Mouse (Mus musculus) kidney, postnatal 0 days (tissue): Measurements from ENCODE around the gene Tfap2a. TPM values are rescaled to one million over a fixed set of nuclear protein-coding genes. Genes with fewer than 3 reads are reported as not detected.

Experiments used
- ATAC-seq: fragments of 200-750 bp; cut with Nextera tagmentation; replicated peaks from 2 replicates; pipeline ENCODE4 v1.8.0; 2017; ENCODE audit warnings: low read depth, moderate number of reproducible peaks, moderate TSS enrichment, moderate library complexity; ENCODE audit not compliant: low FRiP score
- DNase-seq: peaks from one replicate; pipeline ENCODE4 v3.0.0-alpha.2; 2016; ENCODE audit warnings: low spot score
- H3K27ac ChIP-seq: fragments of 300-500 bp; sonication (generic); 2 replicates; pipeline ENCODE4 v1.5.1; 2014; ENCODE audit warnings: mild to moderate bottlenecking
- H3K27me3 ChIP-seq: fragments of 300-500 bp; sonication (generic); 2 replicates; pipeline ENCODE4 v1.6.1; 2014; ENCODE audit warnings: low read length, mixed read lengths; ENCODE audit not compliant: insufficient read depth
- H3K36me3 ChIP-seq: fragments of 300-500 bp; sonication (generic); 2 replicates; pipeline ENCODE4 v1.6.1; 2014; ENCODE audit warnings: low read length, mixed read lengths; ENCODE audit not compliant: insufficient read depth
- H3K4me1 ChIP-seq: fragments of 300-500 bp; sonication (generic); replicated peaks from 2 replicates; pipeline ENCODE4 v1.6.1; 2014; ENCODE audit warnings: antibody characterized with exemption, low read length, mixed read lengths; ENCODE audit not compliant: insufficient read depth
- H3K4me2 ChIP-seq: fragments of 300-500 bp; sonication (generic); 2 replicates; pipeline ENCODE4 v1.6.1; 2014; ENCODE audit warnings: mild to moderate bottlenecking, low read length, moderate library complexity, mixed read lengths
- H3K4me3 ChIP-seq: fragments of 300-500 bp; sonication (generic); replicated peaks from 2 replicates; pipeline ENCODE4 v1.5.1; 2014; ENCODE audit warnings: low read depth, low read length
- H3K9ac ChIP-seq: fragments of 300-500 bp; sonication (generic); 2 replicates; pipeline ENCODE4 v1.6.1; 2014; ENCODE audit warnings: low read depth, low read length
- H3K9me3 ChIP-seq: fragments of 300-500 bp; sonication (generic); replicated peaks from 2 replicates; pipeline ENCODE4 v1.6.1; 2016; ENCODE audit warnings: low read length, inconsistent platforms, mixed read lengths
- CTCF ChIP-seq: IDR thresholded peaks from 2 replicates; pipeline ENCODE4 v1.5.1; 2016; ENCODE audit warnings: antibody characterized with exemption, low read depth, mild to moderate bottlenecking, moderate library complexity
- WGBS: fragments of 180-500 bp; shearing (Covaris S2); extraction: QIAGEN DNeasy Blood & Tissue Kit; methylation state at CpG from one replicate; pipeline ENCODE4 v1.1.7; 2014; 5-methylcytosine and 5-hydroxymethylcytosine counted together
- polyA plus RNA-seq: library from polyadenylated mRNA; unstranded; fragments of >200 nt; fragmentation: Nextera tagmentation; extraction: Ambion mirVana; gene quantifications from 2 replicates; pipeline ENCODE4 v1.2.1, GENCODE M21; 2015

Tfap2a gene
- polyA plus RNA-seq, result 2.5 and 2.9 TPM in 2 replicates

- Histone ChIP-seq H3K4me1 (peaks cover 6% of the 10 kb centered on the region; the same call in 1 of the 2 replicates), H3K4me3 (peak within 1 kb of the TSS; percentile 23), H3K36me3 (no peaks in the 10 kb centered on the region), H3K9me3 (no peaks in the 10 kb centered on the region), H3K27ac (peak within 1 kb of the TSS; percentile 83), H3K9ac (peak within 1 kb of the TSS; percentile 47), H3K4me2 (peak within 1 kb of the TSS; percentile 52), H3K27me3 (peaks cover 87% of the 10 kb centered on the region)
- TF ChIP-seq CTCF, result no peak
- DNase-seq (no peak), ATAC-seq (peak; percentile 55; the same call in 1 of the 2 replicates)
- under 1% methylated on average over 27 of the region's 30 CpGs for WGBS
These were observed at the start of gene Tfap2a for GRCm38 (mm10) chr13:40738196-40738880. Gene Tfap2a (minus strand): TSS chr13:40738376.

DNA sequence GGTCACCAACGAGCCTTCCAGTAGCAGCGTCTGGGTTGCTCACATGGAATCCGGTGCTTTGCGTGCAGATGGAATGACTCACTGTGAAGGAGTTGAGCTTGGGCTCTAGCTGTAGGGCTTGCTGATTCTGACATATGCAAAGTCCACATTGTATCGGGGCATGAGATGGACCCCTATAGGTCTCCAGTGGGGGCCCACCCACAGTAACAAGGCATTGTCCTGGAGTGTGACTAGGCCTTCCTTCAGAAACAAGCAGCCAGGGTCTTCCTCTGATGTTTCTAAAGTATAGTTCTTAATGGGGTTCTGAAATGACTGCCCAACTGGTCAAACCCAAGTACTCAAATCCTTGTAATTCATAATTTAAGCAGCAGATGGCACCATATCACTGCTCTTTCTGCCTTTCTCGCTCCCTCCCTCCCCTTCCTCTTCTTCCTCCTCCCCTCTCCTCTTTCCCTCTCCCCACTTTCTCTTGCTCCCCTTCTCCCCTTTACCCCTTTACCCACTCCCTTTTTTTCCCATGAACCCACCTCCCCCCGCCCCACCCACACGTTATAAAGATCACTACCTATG, 46.1 kb upstream of the Tfap2a start:
- peak; percentile 61 for DNase-seq
- no peaks in the 10 kb centered on the region for H3K9me3 ChIP-seq
- H3K4me1 ChIP-seq, result no peaks in the 10 kb centered on the region
- no peak for ATAC-seq
- H3K4me2 ChIP-seq, result no peak overlapping the region
- H3K36me3 ChIP-seq, result no peaks in the 10 kb centered on the region
- H3K4me3 ChIP-seq, result no peak overlapping the region
- WGBS, result 50% methylated on average over 8 of the region's 8 CpGs
- H3K27me3 ChIP-seq, result no peaks in the 10 kb centered on the region
- no peak overlapping the region for H3K27ac ChIP-seq
- no peak overlapping the region for H3K9ac ChIP-seq
- TF ChIP-seq CTCF, result peak; percentile 70

GRCm38 (mm10) chr13:40757995-40758394, 19.8 kb upstream of the Tfap2a start:
- peak; percentile 69 for TF ChIP-seq CTCF
- Histone ChIP-seq H3K27me3 (no peaks in the 10 kb centered on the region), H3K27ac (no peak overlapping the region), H3K9ac (no peak overlapping the region), H3K4me3 (no peak overlapping the region), H3K4me2 (no peak overlapping the region), H3K36me3 (no peaks in the 10 kb centered on the region), H3K4me1 (no peaks in the 10 kb centered on the region), H3K9me3 (no peaks in the 10 kb centered on the region)
- DNase-seq (peak; percentile 64), ATAC-seq (no peak)

- no peak for DNase-seq
- no peak overlapping the region for H3K9ac ChIP-seq
- no peak overlapping the region for H3K4me2 ChIP-seq
- no peaks in the 10 kb centered on the region for H3K36me3 ChIP-seq
- no peak for ATAC-seq
- no peaks in the 10 kb centered on the region for H3K9me3 ChIP-seq
- H3K27me3 ChIP-seq, result no peaks in the 10 kb centered on the region
- 62% methylated on average over 7 of the region's 7 CpGs for WGBS
- TF ChIP-seq CTCF, result no peak
- H3K4me3 ChIP-seq, result no peak overlapping the region
- H3K27ac ChIP-seq, result no peak overlapping the region
- H3K4me1 ChIP-seq, result no peaks in the 10 kb centered on the region
These were observed 18.2 kb upstream of the Tfap2a start for GRCm38 (mm10) chr13:40756356-40756755.

GRCm38 (mm10) chr13:40754091-40754490, 15.9 kb upstream of the Tfap2a start:
- TF ChIP-seq CTCF, result no peak
- H3K4me2 ChIP-seq, result no peak overlapping the region
- H3K9ac ChIP-seq, result no peak overlapping the region
- no peaks in the 10 kb centered on the region for H3K9me3 ChIP-seq
- H3K4me3 ChIP-seq, result no peak overlapping the region
- 94% methylated on average over 10 of the region's 10 CpGs for WGBS
- no peaks in the 10 kb centered on the region for H3K36me3 ChIP-seq
- no peak for ATAC-seq
- no peaks in the 10 kb centered on the region for H3K4me1 ChIP-seq
- no peaks in the 10 kb centered on the region for H3K27me3 ChIP-seq
- no peak for DNase-seq
- no peak overlapping the region for H3K27ac ChIP-seq

DNA sequence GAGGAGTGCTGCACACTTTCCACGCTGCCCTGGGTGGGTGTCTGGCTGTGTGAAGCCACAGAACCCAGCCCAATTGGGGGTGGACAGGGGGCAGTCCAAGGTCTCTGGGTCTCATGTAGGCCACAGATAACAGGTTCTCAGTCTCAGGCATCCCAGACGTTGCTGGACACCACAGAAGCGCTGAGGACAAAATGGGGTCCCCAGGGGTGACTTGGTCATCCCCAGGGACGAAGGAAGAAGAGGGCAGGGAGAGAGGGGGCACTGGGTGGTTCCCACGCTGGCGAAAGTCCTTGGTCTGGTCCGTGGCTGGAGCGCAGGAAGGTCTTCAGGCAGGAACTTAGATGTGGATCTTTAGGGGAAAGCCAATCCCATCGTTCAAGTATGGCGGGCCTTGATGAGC, 13.7 kb upstream of the Tfap2a start:
- TF ChIP-seq CTCF, result no peak
- no peak for DNase-seq
- H3K36me3 ChIP-seq, result no peaks in the 10 kb centered on the region
- WGBS, result 89% methylated on average over 10 of the region's 10 CpGs
- no peak overlapping the region for H3K4me2 ChIP-seq
- H3K9ac ChIP-seq, result no peak overlapping the region
- H3K4me1 ChIP-seq, result no peaks in the 10 kb centered on the region
- H3K27ac ChIP-seq, result no peak overlapping the region
- no peak overlapping the region for H3K4me3 ChIP-seq
- H3K9me3 ChIP-seq, result no peaks in the 10 kb centered on the region
- H3K27me3 ChIP-seq, result 0 out of 2 replicates have a peak, but pooled peaks cover 4% of the 10 kb centered on the region
- ATAC-seq, result no peak; the same call in 1 of the 2 replicates
